Mouse (Mus musculus) small intestine, adult 2 months (tissue): ENCODE results near the gene Minpp1. TPM values are rescaled to one million over a fixed set of nuclear protein-coding genes. Genes with fewer than 3 reads are reported as not detected.

Experiments
- H3K27ac ChIP-seq: fragments of 200-500 bp; 2 replicates; pipeline ENCODE4 v1.5.1; 2012; ENCODE audit warnings: low read depth, low read length, control low read depth, inconsistent platforms; ENCODE audit not compliant: insufficient read depth
- H3K27me3 ChIP-seq: fragments of 200-500 bp; 2 replicates; pipeline ENCODE4 v1.6.1; 2012; ENCODE audit warnings: mild to moderate bottlenecking, moderate library complexity, low read length, inconsistent platforms; ENCODE audit not compliant: control insufficient read depth, insufficient read depth
- H3K36me3 ChIP-seq: fragments of 200-500 bp; 2 replicates; pipeline ENCODE4 v1.6.1; 2012; ENCODE audit warnings: mild to moderate bottlenecking, low read length, control low read depth, inconsistent platforms; ENCODE audit not compliant: control insufficient read depth, insufficient read depth
- H3K4me1 ChIP-seq: fragments of 200-500 bp; 2 replicates; pipeline ENCODE4 v1.6.1; 2012; ENCODE audit warnings: low read length, inconsistent platforms, mixed read lengths; ENCODE audit not compliant: control insufficient read depth, insufficient read depth, insufficient read length
- H3K4me3 ChIP-seq: fragments of 200-500 bp; 2 replicates; pipeline ENCODE4 v1.5.1; 2012; ENCODE audit warnings: low read depth, mild to moderate bottlenecking, control low read depth, inconsistent platforms, low read length, moderate library complexity
- CTCF ChIP-seq: fragments of 200-500 bp; IDR thresholded peaks from 2 replicates; pipeline ENCODE4 v1.5.1; 2012; ENCODE audit warnings: low read depth, mild to moderate bottlenecking, control low read depth, inconsistent platforms, low read length, moderate library complexity, mixed read lengths; ENCODE audit not compliant: insufficient replicate concordance, insufficient read length; ENCODE audit errors: extremely low read depth
- POLR2A ChIP-seq: fragments of 200-500 bp; IDR thresholded peaks from 2 replicates; pipeline ENCODE4 v1.6.1; 2012; ENCODE audit warnings: low read depth, mild to moderate bottlenecking, control low read depth, inconsistent platforms, low read length, moderate library complexity
- WGBS: fragments of 180-500 bp; shearing (Covaris S2); methylation state at CpG from one replicate; pipeline ENCODE4 v1.1.7; 2018; 5-methylcytosine and 5-hydroxymethylcytosine counted together
- polyA plus RNA-seq: library from polyadenylated mRNA; depleted of rRNA; stranded (reverse); fragments of >200 nt; gene quantifications from 2 replicates; pipeline ENCODE4 v1.2.3, GENCODE M21; 2012

The Minpp1 gene
- polyA plus RNA-seq, 1 experiment: 112 TPM

DNA sequence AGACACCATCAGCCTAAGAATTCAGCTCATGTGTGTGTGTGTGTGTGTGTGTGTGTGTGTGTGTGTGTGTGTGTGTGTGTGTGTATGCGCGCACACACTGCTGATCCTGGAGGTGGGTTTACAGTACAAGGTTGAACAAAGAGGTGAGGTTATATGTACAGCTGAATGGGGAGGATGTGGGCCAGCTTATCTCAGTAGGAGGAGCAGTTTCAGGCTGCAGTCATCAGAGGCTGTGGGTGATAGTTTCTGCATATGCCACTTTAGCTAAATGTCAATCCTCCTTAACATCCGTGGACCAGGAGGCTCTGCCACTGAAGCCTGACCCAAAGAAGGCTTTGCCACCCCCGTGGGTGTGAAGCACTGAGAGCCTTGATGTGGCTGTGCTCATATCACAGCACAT is 20.3 kb upstream of the Minpp1 start:
- no peak for TF ChIP-seq CTCF
- no peak for TF ChIP-seq POLR2A
- Histone ChIP-seq H3K4me3 (no peak overlapping the region), H3K27ac (no peak overlapping the region), H3K27me3 (no peaks in the 10 kb centered on the region), H3K4me1 (peaks cover 4% of the 10 kb centered on the region; the same call in 1 of the 2 replicates), H3K36me3 (no peaks in the 10 kb centered on the region)
- 61% methylated on average over 4 of the region's 4 CpGs for WGBS

DNA sequence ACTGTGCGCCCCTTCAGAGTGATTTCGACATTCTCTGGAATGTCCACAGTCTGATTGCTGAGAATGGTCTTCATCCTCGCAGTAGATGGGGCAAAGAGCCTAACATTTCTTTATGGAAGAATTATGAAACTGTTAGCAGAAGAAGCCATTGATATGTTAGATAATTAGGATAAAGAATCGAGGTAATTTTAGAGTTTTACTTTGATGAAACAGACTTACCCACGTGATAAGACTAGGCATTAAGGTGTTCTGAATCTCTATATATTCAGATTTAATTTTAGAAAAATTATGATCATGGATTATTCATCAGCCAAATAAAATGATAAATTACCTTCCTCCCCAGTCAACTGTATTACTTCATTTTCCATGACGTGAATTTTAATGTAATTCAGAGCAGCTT is 19.1 kb upstream of the Minpp1 start, which contains the start of gene Rpl9-ps6:
TSS of gene Rpl9-ps6 (minus strand) at position 101 of the 400 bp plus-strand sequence.
- no peak for TF ChIP-seq POLR2A
- TF ChIP-seq CTCF: no peak
- H3K36me3 ChIP-seq: no peaks in the 10 kb centered on the region
- H3K27ac ChIP-seq: no peak within 1 kb of the TSS
- WGBS: 85% methylated on average over 6 of the region's 6 CpGs
- H3K27me3 ChIP-seq: no peaks in the 10 kb centered on the region
- H3K4me1 ChIP-seq: peaks cover 6% of the 10 kb centered on the region; the same call in 1 of the 2 replicates
- no peak within 1 kb of the TSS for H3K4me3 ChIP-seq

DNA sequence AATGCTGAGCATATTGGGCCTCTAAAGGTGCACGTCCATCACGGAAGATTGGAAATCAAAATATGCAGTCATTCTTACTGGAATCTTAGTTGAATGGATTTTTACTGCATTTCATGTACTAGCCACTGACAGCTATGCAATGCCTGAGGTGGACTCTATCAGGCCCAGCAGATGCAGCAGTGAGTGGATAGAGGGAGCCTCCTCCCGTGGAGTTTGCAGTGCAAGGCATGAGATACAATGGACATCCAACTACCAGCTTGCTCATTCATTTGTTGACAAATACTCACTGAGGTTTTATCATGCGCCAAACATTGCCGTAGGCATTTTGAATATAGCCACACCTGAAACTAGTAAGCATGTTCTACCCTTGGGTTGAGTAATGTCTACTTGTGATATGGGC is 18.2 kb upstream of the Minpp1 start:
- peaks cover 6% of the 10 kb centered on the region; the same call in 1 of the 2 replicates for H3K4me1 ChIP-seq
- no peak overlapping the region for H3K4me3 ChIP-seq
- H3K27ac ChIP-seq: no peak overlapping the region
- no peaks in the 10 kb centered on the region for H3K27me3 ChIP-seq
- no peaks in the 10 kb centered on the region for H3K36me3 ChIP-seq
- TF ChIP-seq POLR2A (no peak), CTCF (no peak)
- WGBS: 96% methylated on average over 5 of the region's 5 CpGs

DNA sequence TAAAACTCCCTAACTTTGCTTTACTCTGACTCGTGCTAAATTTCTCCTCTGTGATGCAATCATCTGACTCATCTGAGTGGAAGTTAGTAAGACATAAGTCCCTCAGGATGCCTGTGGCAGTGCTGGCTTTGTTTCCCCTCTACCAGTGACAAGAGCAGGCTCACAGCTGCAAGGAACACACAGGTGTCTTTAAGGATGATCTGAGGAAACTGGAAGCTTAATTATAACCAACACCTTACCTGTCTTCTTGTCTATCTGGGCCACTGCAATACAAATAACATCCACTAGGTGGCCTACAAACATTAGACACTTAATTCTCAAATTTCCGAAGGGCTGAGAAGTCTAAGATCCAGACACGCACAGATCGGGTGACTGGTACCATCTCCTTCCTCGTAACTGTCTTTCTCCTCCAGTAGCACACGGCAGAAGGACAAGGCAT is 15.5 kb upstream of the Minpp1 start:
- Histone ChIP-seq H3K27me3 (no peaks in the 10 kb centered on the region), H3K4me3 (no peak overlapping the region), H3K27ac (no peak overlapping the region), H3K4me1 (peaks cover 2% of the 10 kb centered on the region; the same call in 1 of the 2 replicates), H3K36me3 (no peaks in the 10 kb centered on the region)
- peak; percentile 40; the same call in 1 of the 2 replicates for TF ChIP-seq CTCF
- no peak for TF ChIP-seq POLR2A
- 8% methylated on average over 6 of the region's 6 CpGs for WGBS

DNA sequence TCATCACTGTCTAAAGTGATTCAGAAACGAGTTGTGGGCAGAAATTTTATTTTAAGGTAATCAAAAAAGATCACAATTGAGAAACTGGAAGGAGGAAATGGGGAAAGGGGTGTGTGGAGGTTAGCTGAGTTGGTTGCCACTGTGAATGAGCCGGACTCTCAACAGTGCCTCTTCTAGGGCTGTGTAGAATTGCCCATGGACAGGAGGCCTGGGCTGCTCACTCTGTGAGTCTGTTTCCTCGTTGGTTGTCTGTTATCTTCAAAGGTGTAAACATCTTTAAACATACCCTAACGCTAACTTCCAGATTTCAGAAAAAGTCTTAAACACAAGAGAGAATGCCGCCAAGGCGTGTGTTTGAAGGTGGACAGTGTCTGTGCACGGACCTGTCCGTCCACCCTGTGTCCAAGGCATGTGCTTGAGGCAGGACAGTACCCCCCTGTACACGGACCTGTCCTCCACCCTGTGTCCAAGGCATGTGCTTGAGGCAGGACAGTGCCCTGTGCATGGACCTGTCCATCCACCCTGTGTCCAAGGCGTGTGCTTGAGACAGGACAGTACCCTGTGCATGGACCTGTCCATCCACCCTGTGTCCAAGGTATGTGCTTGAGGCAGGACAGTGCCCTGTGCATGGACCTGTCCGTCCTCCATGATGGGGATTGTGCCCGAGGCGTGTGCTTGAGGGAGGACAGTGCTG is 14.9 kb upstream of the Minpp1 start:
- no peaks in the 10 kb centered on the region for H3K36me3 ChIP-seq
- no peak overlapping the region for H3K4me3 ChIP-seq
- 76% methylated on average over 13 of the region's 13 CpGs for WGBS
- TF ChIP-seq POLR2A: no peak
- no peak for TF ChIP-seq CTCF
- H3K4me1 ChIP-seq: peaks cover 2% of the 10 kb centered on the region; the same call in 1 of the 2 replicates
- no peak overlapping the region for H3K27ac ChIP-seq
- H3K27me3 ChIP-seq: no peaks in the 10 kb centered on the region

DNA sequence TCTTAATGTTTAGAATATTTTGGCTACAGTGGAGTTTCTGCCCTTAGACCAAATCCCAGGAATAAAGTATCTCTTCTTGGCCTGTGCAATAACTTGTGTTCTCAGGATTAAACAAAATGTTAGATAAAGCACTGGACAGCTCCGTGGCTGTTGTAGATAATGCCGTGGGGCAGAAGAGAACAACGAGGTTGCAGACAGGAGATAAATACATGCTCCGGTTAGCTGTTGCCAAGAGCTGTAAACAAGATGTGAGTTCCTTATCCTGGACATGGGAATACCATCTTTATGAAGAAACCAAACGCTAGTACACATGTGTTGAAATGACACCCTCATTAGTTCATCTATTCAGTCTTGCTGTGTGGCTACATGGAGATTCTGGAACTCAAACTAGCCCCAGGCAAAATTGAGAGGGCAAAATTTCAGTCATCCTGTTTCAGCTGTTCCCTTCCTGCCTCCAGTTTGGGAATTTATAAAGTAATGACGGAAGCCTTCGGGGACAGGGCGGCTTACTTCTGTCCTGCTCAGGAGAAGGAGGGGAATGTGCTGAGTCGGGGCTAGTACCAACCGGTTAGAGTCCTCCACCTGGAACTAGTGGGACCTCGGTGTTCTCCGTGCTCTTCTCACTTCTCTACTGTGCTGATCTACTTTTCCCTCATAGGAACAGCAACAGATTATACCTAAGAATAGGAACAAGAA is 9.4 kb upstream of the Minpp1 start:
- WGBS: 49% methylated on average over 12 of the region's 12 CpGs
- TF ChIP-seq POLR2A (no peak), CTCF (no peak)
- H3K27me3 ChIP-seq: no peaks in the 10 kb centered on the region
- peak overlapping the region; percentile 69 for H3K27ac ChIP-seq
- H3K4me3 ChIP-seq: no peak overlapping the region
- peaks cover 8% of the 10 kb centered on the region; the same call in 1 of the 2 replicates for H3K4me1 ChIP-seq
- H3K36me3 ChIP-seq: no peaks in the 10 kb centered on the region

DNA sequence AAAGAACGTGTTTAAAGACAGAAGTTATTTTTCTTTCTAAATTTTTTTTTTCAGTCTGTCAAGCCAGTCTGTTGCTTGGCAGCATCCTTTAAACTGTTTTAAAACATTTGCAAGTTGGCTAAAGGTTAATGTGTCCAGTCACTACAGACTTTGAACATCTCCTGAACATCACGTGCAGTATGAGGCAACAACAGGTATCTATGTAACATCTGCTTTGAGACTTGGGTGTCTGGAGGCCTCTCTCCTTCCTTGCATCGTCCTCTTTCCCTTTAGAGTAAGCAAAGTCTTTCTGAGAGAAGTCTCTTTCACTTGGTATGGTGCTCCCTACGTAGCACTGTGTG is 8.9 kb upstream of the Minpp1 start:
- Histone ChIP-seq H3K4me3 (no peak overlapping the region), H3K27ac (peak overlapping the region; percentile 69; the same call in 1 of the 2 replicates), H3K27me3 (no peaks in the 10 kb centered on the region), H3K4me1 (peaks cover 8% of the 10 kb centered on the region; the same call in 1 of the 2 replicates), H3K36me3 (no peaks in the 10 kb centered on the region)
- no peak for TF ChIP-seq POLR2A
- no peak for TF ChIP-seq CTCF
- 66% methylated on average over 4 of the region's 4 CpGs for WGBS
